Mouse (Mus musculus): ENCODE measurements around the gene Asah2.
A peak's percentile ranks its signal among the peaks of the same experiment; 100 is the strongest.
"Not testable (repeated sequence)": the region's sequence is repeated elsewhere in the genome, so short reads cannot be mapped to it uniquely, and the experiment has no call there.

Asah2 gene

DNA sequence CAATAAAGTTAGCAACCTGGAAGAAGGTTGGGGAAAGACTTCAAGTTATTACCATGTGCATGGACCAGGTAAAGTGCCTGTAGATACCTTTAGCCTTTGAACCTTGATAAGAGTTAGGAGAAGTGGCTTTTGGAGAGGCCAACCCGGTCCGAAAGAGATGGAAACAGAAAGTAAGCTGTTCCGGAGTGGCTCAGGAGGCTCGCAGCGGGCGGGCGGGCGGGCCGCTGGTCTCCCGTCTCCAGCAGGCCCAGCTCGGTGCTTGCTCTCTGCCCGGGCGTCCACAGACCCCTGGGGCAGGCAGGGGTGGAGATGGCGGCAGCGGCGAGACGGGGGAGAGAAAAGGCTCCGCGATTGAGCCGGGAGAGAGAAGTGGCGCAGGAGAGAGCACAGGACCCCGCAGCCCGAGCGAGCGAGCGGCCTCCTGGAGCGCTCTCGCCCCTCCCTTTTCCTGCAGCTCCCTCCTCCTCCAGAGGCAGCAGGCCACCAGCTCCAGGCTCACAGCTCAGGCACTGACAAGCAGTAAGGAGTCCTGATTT is at the start of gene Asah2:
Asah2 (minus strand) TSS at position 441 of the 536 bp plus-strand sequence.
- DNase-seq (ENCODE audit: low read depth, low spot score): peak; percentile 75

DNA sequence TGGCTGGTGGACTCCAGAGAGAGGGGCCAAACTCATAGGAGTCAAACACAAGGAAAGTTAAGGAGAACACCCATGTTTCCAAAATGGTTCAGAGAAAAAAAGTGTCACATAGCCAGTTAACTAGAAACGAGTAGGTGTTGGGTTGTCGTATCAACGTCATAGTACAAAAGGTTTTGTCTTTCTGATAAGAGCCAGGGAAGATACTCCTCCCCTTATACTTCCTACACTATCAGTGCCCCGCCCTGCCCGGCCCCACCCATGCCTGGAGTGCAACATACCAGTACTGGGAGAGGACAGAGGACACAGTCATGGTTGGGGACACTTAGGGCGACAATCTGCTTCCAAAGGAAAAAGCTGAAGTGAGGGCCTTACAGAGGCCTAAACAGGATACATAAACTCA is 49.0 kb upstream of the Asah2 start:
- DNase-seq (ENCODE audit: low read depth, low spot score): no peak

DNA sequence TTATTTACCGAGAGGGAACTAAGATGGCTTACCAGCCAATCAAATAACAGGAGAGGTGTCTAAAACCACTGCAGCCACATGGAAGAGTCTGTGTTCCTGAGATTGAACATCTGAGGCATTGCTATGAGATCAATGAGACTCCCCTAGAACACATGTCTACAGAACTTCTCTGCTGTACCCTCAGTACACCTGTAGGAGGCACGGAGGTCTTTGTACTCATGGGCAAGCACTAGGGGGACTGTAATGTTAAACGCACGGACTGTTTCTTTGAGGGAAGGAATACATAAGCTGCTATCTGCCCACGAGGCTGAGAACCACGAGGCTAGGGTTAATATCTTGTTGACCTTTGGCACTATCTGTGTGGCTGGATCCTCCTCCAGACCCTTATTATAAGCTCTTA is 44.5 kb upstream of the Asah2 start:
- no peak for DNase-seq (ENCODE audit: low read depth, low spot score)

DNA sequence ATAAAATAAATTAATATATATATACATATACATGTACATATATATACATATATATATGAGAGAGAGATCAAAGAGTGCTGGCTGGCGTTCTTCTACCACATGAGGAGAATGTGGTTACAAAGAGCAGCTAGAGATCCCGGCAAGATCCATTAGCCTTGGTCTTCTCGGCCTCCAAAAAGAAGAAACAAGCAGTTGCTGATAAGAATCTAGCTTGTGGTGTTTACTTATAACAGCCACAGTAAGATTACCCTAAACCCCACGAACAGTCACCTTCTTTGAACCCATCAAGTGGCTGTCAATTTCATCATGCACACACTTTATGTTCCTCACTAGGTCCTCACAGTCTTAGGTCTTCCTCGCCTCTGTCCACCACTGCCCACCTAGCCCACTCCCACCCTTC is 40.7 kb upstream of the Asah2 start:
- DNase-seq (ENCODE audit: low read depth, low spot score): no peak

DNA sequence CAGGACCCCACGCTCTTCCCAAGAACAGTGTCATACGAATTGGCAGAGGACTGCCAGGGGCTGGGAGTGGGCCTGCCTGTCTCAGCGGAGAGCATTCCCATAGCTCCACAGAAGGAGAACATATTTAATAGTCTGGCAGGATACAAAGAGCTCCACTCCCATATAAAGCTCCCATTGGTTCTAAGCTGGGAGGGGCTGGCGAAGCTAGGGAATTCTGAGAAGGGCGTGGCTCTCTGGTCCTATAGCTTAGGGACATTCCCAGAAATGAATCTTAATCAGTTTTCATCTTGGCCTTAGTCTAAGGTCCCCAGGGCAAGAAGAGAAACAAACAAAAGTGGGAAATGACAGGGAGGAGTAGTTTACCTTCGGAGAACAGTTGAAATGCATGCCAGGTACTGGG is 34.4 kb upstream of the Asah2 start:
- no peak for DNase-seq (ENCODE audit: low read depth, low spot score)

DNA sequence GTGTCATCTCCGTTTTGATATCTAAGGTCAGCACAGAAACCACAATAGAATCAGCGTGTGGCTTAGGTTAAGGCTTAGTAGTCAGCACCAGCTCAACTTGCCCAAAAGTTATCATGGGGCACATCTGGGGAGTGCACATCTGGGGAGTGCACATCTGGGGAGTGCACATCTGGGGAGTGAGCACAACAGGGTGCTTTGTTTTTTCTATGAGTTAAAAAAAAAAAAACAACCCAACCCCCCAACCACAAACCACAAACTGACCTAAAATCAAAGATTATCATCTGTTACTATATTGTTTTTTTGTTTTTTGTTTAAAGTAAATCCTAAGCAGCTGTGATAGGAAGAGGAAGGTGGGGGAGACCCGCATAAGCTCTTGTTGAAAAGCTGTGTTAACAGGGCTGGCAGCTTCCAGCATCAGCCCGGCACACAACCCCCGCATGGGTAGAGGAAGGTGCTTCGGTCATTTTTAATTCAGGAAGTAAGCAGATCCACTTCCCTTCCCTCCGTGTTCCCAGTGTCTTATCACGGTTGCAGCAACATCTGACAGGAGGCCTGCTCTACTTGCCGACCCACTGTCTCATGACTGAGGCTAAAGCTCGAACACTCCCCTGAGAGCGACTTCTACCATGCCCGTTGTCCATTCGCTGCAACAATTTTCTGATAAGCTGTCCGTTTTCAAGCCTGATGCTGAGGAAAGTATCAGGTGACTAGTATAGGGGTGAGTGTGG is 30.5 kb upstream of the Asah2 start:
- no peak for DNase-seq (ENCODE audit: low read depth, low spot score)

DNA sequence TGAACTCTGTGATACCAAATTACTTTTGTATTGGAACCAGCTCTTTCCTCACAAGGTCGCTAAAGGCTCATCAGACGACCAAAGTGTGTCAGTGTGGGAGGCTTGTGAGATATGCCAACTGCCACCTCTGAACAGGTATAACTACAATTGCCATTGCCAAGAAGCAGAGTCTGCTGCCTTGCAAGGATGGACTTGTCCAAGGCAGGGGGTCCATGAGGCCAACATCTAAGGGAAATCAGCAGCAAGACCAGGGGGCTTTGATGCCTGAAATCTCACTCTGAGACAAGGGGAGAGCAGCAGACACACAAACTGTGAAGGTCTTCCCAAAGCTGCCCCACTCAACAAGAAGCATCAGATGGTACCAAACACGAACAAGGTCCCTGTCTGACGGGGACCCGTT is 29.9 kb upstream of the Asah2 start:
- no peak for DNase-seq (ENCODE audit: low read depth, low spot score)

DNA sequence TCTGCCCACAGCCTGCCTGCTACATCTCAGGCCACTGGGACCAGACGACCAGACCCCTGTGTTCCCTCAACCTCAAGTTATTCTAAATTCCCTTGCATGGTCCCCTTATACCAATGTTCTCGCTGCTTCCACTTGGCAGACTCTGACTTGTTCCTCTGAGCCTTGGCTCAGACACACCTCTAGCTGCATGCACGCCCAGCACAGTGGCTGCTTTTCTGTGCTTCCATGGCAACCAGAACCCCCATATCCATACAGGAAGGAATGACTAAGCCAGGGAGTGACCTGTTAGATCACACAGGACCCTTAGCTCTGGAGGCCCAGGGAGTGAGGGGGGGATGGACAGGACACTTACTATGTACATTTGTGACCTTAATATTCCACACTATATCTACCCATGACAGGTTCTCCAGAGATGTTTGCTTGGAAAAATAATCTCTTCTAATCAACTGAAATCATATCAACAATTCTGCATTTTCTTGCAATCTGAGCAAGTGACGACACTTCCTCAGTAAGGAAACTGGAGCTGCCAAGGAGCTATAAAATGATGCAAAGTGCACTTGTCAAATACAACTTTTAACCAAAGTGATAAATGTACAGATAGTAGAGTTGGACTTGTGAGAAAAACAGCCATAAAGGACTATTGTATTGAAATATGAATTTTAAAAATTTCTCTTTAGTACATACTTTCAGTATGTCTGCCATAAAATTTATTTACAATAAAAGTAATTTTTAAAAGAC is 29.0 kb upstream of the Asah2 start:
- peak; percentile 16 for DNase-seq (ENCODE audit: low read depth, low spot score)

DNA sequence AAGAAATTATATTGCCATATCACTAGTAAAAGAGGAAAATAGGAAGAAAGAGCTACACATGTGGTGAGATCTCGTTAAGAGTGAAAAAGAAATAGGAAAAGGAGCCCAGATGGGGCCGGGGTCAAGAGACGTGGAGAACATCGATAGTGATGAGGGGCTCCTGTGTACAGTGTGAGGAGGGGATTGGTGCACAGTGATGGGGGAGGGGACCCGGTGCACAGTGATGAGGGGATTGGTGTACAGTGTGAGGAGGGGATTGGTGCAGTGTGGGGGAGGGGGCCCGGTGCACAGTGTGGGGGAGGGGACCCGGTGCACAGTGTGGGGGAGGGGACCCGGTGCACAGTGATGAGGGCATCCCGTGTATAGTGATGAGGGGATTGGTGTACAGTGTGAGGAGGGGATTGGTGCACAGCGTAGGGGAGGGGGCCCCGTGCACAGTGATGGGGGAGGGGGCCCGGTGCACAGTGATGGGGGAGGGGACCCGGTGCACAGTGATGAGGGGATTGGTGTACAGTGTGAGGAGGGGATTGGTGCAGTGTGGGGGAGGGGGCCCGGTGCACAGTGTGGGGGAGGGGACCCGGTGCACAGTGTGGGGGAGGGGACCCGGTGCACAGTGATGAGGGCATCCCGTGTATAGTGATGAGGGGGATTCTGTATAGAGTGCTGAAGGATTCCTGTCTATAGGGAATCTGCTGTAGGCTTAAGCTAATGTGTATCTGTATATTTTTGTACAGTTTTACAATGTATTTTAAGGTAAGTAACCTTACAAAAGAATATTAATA is 23.9 kb upstream of the Asah2 start:
- not testable (repeated sequence) for DNase-seq (ENCODE audit: low read depth, low spot score)

DNA sequence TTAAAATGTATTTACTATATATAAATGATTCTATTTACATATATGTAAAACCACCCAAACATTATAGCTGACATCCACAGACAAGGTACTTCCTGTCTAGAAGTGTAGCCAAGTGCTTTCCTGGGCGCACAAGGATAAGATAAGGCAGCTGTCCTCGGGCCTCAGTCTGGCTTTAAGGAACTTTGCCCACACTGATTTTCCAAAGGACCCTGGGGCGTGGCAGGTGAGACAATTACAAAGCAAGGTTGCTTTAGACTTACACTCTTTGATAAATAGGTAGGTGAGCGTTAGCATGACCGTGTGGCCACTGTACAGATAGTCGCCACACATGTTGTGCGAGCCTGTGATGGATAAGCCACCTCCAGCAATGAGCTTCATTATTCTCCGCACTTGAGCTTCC is 21.3 kb upstream of the Asah2 start:
- no peak for DNase-seq (ENCODE audit: low read depth, low spot score)

DNA sequence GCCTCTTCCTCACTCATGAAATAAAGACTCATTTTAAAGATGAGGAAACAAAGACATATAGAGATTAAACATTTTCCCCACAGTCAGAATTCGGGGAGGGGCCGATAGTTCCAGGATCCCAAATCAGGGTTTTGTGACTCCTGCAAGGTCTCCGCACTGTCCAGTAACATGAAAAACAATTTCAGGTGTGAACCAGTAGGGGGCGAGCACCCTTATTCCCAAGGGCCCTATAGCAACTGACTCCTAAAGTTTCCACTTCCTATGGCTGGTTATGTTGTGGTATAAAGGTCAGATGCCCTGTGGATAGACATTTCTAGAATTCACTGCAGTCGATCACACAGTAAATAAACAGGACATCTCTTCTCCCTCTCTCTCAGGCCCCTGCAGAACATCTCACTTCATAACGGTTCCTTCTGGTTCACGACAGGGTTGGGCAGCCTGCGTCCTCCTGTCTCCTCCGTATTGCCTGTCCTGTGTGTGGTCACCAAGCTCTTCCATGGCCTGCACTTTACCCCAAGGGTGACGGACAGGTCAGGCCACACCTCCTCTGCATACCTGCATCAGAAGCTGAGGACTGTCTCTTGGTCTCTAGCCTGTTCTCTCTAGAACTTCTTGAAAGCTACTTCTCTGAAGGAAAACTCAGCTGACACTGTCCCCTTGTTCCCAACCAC is 19.3 kb upstream of the Asah2 start:
- no peak for DNase-seq (ENCODE audit: low read depth, low spot score)

DNA sequence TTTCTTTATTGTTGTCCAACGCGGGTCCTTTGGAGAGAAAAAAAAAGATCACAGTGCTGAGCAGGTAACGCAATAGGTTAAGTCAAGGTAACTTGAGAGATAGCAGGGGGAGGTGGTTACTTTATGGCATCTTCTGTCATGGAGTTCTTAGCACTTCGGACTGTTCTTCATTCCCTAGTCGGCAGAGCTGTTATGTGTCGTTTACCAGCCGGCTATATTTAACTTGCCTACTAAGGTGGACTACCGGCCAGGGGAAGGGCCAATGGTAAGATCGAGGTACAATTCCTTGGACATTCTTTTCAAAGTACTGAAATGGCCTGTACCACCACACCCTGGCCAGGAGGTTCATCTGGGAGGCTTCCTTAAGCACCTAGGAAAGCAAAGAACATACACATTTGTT is 16.1 kb upstream of the Asah2 start:
- DNase-seq (ENCODE audit: low read depth, low spot score): no peak

DNA sequence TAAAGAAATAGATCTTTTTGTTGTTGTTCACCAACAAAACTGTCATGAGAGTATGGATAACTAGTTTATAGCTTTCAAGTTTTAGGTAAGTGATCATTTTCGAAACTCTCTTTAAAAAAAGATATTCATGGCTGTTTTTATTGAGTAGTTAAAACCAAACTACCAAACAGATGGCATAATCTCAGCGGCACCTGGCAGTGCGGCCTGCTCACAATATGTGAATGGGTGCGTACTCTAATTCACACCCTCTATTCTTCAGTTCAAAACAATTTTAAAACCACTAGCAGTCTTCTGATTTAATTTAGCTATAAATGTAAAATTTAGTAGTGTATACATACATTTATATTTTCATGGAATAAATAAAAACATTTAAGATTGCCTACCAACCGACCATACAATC is 15.2 kb upstream of the Asah2 start:
- DNase-seq (ENCODE audit: low read depth, low spot score): no peak

DNA sequence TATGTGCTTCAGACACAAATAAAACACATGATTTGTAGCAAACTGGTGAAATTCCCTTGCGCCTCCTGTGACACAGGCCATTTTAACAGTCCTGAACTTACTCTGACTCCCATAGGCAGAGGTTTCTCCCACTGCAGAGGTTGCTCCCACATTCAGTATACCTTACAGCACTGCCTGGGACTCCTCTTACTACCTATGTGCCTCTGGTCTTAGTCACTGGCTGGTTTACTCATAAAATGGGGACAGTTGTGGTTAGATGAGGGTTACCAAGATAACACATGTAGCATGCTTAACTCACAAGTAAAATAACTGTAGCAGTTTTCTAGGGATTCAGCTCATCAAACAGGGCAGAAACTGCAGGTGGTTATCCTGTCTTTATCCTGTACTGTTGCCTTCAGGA is 12.8 kb upstream of the Asah2 start:
- DNase-seq (ENCODE audit: low read depth, low spot score): no peak

DNA sequence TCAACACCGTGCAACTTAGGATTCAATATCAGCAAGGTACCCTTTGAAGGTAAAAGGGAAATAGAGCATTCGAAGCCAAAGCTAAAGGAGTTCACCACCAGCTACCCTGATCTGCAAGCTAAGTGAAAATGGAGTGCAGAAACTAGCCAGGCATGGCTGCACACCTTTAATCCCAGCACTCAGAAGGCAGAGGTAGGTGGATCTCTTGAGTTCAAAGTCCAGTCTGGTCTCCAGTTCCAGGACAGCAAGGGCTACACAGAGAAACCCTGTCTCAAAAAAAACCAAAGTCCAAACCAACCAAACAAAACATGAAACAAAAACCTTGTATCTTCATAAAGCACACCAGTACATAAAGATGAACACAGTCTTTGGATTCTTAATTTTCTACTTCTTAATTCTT is 11.7 kb upstream of the Asah2 start:
- no peak for DNase-seq (ENCODE audit: low read depth, low spot score)

DNA sequence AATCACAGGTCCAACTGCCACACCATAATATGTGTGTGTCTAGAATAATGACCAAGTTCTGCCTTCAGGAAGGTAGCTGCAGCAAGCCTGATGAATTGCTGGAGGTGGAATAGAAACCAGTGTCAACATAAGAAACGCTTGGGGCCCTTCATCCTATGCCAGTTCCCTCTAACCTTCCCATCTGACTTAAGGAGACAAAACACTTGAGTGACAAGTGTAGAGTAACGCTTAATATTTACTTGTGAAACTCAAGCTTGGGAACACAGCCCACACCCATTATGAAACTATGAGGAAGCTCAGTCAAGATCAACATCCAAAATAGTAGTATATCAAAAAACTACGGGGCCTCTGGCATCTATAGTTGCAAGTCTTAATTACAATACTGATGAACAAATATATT is 10.5 kb upstream of the Asah2 start:
- DNase-seq (ENCODE audit: low read depth, low spot score): no peak

DNA sequence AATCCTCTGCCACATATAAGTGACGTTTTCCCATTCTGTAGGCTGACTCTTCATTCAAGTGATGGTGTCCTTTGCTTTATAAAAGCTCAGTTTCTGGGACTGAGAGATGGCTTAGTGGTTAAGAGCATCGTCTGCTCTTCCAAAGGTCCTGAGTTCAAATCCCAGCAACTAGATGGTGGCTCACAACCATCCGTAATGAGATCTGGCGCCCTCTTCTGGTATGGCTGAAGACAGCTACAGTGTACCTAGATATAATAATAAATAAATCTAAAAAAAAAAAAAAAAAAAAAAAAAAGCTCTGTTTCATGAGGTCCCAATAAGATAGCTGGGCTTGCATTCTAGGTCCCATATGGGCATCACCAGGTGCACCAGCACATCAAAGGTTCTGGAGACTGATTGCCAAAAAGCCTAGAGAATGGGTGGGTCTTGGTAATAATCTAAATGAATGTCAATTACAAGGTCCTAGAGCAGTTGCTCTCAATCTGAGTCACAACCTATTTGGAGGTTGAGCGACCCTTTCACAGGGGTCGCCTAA is 9.5 kb upstream of the Asah2 start:
- DNase-seq (ENCODE audit: low read depth, low spot score): no peak

DNA sequence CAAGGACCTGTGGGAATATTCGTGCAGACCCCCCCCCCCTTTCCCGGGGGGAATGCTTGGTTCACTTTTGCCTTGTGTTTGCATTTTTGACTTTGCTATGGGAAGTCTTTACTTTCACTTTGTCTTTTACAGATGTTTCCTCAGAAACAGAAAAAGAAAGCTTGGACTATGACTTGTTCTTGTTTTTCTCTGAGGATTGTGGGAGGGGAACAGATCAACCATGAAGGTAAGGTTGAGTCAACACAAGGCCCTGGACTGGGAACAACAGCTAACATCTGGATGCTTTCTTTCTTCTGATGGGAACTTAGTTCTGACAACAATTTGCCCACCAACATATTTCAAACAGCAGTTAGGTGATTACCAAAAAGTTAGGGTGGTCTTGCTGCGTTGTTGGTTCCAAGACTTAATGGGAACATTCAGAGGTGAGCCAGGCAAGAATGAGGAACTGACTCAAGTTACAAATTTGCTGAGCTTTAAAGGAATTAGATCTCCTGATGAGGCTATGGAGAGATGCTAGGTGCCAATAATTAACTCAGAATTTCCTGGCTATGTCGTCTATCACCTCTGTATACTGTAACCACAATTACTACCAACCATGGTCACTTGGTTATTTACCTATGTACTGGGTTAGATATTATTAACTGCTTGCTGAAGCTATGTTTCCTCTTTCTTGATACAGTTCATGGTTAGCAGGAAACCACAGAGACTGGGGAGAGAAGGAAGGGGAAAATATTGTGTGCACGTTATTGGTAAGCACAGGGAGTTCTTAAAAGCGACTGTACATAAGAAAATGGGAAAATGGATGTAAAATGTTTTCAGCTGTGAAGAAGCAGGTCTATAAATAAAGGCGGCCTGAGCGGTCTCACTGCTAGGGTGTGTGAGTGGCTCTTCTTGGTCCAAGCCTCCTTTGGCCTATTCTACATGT is 4.1 kb upstream of the Asah2 start:
- no peak for DNase-seq (ENCODE audit: low read depth, low spot score)

DNA sequence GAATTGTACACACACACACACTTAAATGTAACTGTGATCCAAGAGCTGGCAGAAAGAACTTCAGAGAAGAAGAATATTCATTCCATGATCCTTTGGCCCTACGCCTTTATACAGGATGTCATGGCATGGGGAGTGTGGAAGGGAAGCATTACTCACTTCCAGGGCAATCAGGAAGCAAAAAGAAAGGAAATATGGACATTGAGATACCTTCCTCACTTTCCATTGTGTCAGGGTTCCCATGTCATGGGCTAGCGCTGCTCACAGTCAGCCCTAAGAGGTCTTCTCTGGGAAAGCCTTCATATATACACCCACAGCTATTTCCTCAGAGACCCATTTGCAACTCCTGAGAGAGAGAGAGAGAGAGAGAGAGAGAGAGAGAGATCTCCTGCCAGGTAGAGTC is 1.3 kb downstream of the Asah2 start:
- DNase-seq (ENCODE audit: low read depth, low spot score): no peak

DNA sequence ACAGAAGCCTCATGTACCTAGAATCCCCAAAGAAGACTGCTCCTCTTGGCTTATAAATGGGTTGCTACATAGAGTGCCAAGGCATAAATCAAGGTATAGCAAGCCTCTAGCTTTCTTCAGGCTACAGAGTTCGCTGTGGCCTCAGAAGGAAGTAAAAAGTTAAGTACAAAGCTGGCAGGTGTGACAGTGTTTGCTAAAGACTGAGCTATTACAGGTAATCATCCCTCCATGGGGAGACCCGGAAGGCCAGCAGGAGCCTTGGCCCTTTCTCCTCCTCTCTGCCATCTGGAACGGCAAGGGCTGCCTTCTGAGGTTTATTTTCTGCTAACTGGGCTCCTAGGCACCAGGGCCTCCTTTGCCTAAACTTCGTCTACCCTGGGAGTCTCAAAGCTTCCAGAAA is 3.8 kb downstream of the Asah2 start:
- no peak for DNase-seq (ENCODE audit: low read depth, low spot score)

DNA sequence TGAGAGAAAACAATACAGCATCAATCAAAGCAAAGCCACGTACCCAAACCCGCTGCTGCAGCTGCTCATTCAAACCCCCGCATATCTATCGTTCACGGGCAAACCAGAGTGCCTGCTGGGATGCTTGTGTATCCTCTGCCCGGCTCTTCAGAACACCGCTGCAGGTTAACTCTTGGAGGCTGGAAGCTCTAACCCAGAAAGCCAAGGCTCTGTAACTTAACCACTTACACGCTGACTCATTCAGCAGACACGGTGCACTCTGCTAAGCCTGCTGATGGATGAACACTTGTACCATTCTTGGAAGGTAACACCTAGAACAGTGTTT is 5.1 kb downstream of the Asah2 start:
- peak; percentile 37 for DNase-seq (ENCODE audit: low read depth, low spot score)
